Mouse (Mus musculus): ENCODE measurements at regions not wholly inside any gene's neighbourhood (a gene's known extent, or its start where the extent isn't known, plus 50 kb on each side); places are given as distances from the start of the nearest gene placed in this dataset.

- intact Hi-C loops (cut with DNase I): no loop called here
Measured at GRCm38 (mm10) chr5:141054991-141055390, 54.6 kb upstream of the Card11 start.

DNA sequence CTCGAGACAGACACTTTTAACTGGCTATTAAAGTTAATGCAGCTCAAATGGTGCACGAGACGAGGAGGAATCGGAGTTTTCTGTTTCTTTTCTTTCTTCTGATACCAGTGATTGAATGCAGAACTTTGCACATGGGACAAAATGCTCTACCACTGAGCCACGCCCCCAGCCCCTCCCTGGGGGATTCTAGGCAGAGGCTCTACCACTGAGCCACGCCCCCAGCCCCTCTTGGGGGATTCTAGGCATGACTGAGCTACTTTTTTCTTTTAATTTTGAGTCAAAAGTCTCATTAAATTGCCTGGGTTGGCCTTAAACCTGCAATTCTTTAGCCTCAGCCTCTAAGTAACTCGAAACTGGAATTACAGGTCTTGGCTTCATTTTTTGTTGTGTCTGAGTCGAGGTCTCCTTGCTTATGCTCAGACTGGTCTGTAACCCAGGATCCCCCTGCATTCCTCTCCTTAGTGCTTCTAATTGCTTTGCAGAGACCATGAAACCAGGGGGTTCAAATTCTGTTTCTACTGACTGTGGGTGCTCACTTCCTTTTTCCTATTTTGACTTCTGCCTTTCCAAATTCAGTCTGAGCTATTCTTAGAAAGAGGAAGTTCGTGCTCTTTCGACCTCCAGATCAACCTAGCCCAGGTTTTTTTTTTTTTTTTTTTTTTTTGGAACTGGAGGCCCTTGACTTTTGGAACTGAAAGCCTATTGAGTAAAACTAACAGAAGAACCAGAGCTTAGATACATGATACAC, 55.4 kb upstream of the Card11 start:
- intact Hi-C loops (cut with DNase I): no loop called here
- DNase-seq: no peak

More at GRCm38 (mm10) chr5:141054991-141055390, 54.6 kb upstream of the Card11 start:
- no peak for DNase-seq

DNA sequence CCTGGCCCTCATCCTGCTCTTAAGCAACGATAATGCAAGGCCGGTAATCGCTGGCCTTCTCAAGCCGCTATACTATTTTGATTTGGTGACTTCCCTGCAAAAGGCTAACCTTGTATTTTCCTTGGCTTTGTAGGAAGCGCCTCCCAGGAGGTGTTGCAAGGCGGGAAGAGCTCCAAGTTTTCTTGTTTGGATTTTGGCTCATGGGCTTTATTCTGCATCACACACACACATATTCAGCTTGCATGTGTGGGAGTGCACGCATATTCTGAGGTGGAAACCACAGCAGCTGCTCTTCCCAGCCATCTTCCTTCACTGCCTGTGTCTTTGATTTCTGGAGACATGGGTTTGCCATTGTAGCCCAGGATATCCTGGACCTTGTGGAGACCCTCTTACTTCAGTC, 57.8 kb upstream of the Card11 start:
- no peak for DNase-seq
- intact Hi-C loops (cut with DNase I): no loop called here

DNA sequence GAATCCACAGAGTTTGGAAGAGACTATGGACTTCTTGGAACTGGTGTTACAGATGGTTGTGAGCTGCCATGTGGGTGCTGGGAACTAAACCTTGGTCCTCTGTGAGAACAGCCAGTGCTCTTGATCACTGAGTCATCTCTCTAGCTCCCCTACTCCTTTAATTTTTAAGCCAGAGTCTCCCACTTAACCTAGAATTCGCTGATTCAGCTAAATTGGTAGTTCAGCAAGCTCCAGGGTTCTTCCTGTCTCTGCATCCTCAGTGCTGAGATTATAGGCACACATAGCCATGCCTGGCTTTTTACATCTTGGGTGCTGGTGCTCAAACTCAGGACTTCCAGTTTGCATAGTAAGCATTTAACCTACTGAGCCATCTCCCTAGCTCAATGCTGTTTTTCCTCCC, 58.5 kb upstream of the Card11 start:
- no peak for DNase-seq
- intact Hi-C loops (cut with DNase I): no loop called here

DNA sequence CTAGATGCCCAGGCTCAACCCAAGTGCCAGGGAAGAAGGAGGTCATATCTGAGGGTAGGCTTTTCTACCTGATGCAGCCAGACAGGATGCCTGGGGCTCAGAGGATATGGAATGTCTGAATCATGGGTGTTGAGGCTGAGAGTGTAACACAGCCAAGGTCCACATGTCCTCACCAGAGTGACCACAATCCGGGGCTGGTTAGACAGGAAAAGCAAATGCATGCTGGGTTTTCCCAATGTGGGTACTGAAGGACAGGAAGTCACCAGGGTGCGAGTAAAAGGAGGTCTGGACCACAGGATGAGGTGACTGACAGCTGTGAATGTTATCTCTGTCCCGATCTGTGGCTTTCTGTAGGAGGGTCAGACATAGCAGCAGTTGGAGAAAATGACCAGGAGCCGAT, 61.8 kb upstream of the Card11 start:
- no peak for DNase-seq
- intact Hi-C loops (cut with DNase I): no loop called here

DNA sequence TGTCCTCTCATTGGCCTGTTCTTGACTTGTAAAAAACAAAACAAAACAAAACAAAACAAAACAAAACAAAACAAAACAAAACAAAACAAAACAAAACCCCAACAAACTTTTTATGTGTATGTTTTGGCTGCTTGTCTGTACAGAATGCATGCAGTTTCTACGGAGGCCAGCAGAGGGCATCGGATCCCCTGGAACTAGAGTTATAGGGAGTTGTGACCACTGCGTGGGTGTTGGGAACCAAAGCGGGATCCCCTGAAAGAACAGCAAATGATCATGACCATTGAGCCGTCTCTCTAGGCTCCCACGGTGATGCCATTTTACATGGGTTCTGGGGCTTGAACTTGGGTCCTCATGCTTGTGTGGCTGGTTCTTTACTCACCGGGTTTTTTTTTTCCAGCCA, 67.2 kb upstream of the Card11 start:
- DNase-seq: no peak
- intact Hi-C loops (cut with DNase I): no loop called here

DNA sequence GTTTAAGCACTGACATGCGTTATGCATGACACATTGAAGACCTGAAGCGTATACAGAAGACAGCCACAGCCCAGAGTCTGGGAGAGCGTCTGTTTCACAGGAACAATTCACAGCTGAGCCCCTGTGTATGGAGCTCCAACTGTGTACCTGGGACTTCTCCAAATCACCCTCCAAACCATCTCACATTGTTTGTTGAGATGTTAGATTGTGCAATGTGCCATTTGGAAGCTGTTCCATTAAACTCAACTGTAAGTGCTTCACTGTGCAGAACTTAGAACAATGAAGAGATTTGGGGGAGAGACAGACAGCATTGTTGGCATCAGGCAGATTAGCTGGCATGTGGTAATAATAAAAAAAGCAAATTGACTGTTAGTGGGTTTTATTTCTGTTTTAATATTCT, 74.1 kb upstream of the Card11 start:
- intact Hi-C loops (cut with DNase I): no loop called here
- DNase-seq: no peak

DNA sequence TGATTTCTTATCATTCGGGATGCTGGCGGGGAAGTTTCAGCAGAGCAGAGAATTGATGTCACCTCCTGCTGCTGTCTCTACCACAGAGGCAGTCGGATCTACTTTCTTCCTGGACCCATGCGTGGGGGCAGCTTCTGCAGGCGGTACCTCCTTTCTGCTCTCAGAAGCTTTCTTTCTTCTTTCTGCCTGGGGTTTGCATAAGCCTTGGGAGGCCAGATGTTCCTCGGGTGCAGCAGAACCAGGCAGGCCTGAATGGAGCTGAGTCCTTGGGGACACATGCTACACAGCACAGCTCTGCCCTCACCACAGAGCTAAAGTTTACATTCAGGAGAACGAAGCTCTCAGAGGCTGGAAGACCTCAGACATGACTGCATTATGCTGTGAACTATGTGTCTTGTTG, 75.8 kb upstream of the Card11 start:
- intact Hi-C loops (cut with DNase I): no loop called here

GRCm38 (mm10) chr5:141076942-141077341, 76.6 kb upstream of the Card11 start:
- DNase-seq: no peak
- intact Hi-C loops (cut with DNase I): no loop called here

More for the DNA sequence above, 75.8 kb upstream of the Card11 start:
- no peak for DNase-seq

GRCm38 (mm10) chr5:141080896-141081295, 80.5 kb upstream of the Card11 start:
- intact Hi-C loops (cut with DNase I): no loop called here
- DNase-seq: no peak

DNA sequence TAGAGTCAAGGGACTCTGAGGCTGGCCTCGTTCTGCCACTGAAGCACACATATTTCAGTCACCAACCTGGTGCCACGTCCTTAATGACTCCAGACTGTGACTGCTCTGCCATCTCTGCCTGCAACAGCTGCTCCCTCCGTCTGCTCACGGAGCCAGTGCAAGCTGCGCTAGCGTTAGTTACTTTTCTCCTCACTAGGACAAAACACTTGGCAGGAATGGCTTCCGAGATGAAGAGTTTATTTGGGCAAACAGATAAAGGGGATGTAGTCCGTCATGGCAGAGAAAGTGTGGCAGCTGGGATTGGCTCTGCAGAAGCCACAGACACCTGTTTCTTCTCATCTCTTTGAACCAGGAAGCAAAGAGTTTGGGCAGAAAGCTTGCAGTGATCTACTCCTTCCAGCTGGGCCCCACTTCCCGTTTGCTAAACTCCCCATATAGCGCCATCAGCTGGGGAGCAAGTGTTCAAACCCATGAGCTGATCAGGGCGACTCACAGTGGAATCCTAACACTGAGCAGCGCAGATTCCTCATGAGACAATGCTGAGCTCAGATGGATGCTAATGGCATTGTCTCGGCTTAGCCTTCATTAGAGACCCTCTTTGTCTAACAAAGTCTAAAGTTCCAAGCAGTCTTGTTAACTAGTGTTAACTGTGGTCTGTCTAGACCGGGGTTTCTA, 83.8 kb upstream of the Card11 start:
- intact Hi-C loops (cut with DNase I): no loop called here
- no peak for DNase-seq

GRCm38 (mm10) chr5:141084746-141085145, 84.4 kb upstream of the Card11 start:
- intact Hi-C loops (cut with DNase I): no loop called here
- no peak for DNase-seq

- no peak for DNase-seq
- intact Hi-C loops (cut with DNase I): loop anchor here (10.0 kb wide), 1 partner anchor 1233 kb away; no protein-coding TSS in a partner anchor
Measured at GRCm38 (mm10) chr5:141091676-141092075, 91.3 kb upstream of the Card11 start.

DNA sequence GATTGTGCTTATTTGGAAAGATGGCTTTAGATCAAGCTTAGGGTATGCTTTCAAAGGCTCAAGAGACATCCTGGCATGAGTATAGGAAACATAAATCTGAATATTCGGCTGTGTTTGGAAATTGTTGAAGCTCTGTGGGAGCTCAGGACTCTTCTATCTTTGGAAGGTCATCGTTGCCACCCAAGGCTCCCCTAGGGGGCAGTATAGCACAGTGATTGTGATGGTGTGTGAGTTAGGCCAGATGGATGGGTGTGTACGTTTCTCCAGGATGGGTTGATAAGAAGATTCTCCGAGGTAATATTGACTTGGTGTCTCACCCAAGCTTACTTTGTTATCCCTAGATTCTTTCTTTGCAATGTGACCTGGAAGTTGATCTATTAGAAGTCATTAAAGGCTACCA, 93.3 kb upstream of the Card11 start:
- peak; percentile 21 to 26 for DNase-seq
- intact Hi-C loops (cut with DNase I): loop anchor here (10.0 kb wide), 1 partner anchor 1231 kb away; no protein-coding TSS in a partner anchor

- intact Hi-C loops (cut with DNase I): loop anchor here (10.0 kb wide), 1 partner anchor 1227 kb away; no protein-coding TSS in a partner anchor
- no peak for DNase-seq
Measured at GRCm38 (mm10) chr5:141097878-141098277, 97.5 kb upstream of the Card11 start.

- intact Hi-C loops (cut with DNase I): no loop called here
- no peak for DNase-seq
Measured at GRCm38 (mm10) chr5:141111666-141112065, 111.3 kb upstream of the Card11 start.

DNA sequence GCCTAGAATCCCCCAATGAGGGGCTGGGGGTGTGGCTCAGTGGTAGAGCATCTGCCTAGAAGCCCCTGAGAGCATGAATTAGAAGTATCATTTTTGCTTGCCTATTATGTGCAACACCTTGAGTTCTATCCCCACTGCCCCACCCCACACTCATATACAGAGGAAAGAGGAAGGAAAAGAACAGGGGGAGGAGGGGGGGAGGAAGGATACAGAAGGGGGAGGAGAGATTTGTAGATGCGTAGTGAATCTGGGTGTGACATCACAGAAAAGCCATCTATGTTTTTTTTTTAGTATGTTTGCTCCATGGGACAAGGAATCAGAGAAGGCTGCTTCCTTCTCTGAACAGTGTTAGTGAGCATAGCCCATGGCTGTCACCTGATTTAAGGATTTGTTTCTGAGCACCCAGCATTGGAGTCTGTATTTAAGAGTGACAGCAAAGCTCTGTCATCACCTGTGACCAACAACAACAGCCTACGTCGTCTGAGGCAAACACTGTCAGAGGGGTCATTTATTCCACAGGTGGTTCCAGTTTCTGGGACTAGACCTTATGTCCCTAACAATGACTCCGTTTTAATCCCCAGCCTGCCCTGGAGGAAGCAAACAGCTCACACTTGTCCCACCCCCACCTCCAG, 115.0 kb upstream of the Card11 start:
- no peak for DNase-seq
- intact Hi-C loops (cut with DNase I): no loop called here

DNA sequence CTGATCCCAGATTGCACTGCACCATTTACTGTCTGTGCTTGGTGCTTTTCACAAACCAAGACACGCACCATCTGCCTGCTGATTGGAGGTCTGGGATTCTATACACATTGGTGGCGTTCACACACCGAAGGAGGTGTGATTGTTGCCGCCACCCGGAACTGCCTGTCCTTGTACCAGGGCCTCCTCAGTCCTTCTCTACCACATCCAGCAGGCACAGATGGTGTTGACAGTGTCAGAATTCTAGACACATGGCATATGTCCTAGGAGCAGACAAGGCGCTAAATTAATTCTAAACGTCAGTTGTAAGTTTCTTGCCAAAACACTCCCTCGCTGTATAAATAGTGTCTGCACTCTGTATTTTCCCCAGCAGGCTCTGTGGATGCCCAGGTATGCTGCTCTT, 115.6 kb upstream of the Card11 start:
- intact Hi-C loops (cut with DNase I): no loop called here

DNA sequence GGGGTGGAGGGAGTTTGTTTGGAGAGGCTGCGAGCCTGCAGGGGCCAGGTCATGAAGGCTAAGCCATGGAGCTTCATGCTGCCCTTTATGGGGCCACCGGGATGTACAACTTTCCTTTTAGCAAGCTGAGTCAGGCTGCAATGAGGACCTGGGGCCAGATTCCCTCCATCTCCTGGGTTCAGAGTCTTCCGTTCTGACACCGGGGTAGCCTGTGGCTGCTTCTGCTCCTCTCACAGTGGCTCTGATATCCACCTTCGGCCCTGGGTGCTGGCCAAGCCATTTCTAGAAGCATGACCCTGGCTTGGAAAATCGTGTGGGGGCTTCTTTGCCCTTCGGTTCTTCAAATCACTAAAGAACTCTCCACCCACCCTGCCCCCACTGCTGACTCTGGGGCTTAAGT, 115.4 kb upstream of the Sdk1 start:
- DNase-seq: peak in 1 of 2 experiments; percentile 5
- intact Hi-C loops (cut with DNase I): no loop called here

More for the DNA sequence above, 115.6 kb upstream of the Card11 start:
- no peak for DNase-seq

GRCm38 (mm10) chr5:141126536-141126935, 114.8 kb upstream of the Sdk1 start:
- intact Hi-C loops (cut with DNase I): no loop called here
- peak in 1 of 2 experiments; percentile 2 for DNase-seq

DNA sequence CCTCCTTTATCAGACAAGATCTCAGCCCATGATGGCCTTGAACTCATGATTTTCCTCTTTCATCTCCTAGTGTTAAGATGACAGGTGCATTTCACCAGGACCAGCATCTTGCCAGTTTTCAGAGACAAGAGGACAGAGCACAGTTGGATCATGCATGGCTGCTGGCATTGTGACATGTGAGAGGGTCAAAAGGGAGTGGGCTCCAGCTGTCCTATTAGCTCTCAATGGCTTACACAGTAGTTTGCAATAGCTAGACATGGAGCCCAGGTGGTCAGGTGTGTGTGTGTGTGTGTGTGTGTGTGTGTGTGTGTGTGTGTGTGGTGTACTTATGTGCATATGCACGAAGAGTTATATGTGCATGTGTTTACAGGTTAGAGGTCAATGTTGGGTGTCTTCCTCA, 110.3 kb upstream of the Sdk1 start:
- no peak for DNase-seq
- intact Hi-C loops (cut with DNase I): no loop called here

DNA sequence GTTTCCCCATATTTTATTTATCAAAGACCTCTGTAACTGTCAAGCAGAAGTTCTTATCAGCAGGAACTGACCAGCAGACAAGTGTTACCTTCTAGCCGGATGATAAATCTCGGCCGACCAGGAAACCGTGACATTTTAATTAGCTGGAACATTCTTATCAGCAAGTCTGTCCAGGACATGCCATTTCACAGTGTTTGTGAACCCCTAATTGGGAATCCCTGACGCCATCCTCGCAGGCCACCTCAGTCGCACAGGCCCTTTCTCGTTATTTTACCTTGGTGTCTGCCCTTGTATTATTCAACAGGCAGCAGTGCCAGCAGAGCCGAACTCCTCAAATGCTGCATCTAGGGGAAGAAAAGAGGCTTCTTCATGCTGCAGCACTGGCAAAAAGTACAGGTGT, 109.4 kb upstream of the Sdk1 start:
- no peak for DNase-seq
- intact Hi-C loops (cut with DNase I): no loop called here
